Mouse (Mus musculus): ENCODE results near the gene Elob. TPM values are rescaled to one million over a fixed set of nuclear protein-coding genes. Genes with fewer than 3 reads are reported as not detected.

Gene Elob
- 907 and 984 TPM in 2 replicates for polyA plus RNA-seq (2016; fragmentation: Nextera tagmentation; extraction: Ambion mirVana)

DNA sequence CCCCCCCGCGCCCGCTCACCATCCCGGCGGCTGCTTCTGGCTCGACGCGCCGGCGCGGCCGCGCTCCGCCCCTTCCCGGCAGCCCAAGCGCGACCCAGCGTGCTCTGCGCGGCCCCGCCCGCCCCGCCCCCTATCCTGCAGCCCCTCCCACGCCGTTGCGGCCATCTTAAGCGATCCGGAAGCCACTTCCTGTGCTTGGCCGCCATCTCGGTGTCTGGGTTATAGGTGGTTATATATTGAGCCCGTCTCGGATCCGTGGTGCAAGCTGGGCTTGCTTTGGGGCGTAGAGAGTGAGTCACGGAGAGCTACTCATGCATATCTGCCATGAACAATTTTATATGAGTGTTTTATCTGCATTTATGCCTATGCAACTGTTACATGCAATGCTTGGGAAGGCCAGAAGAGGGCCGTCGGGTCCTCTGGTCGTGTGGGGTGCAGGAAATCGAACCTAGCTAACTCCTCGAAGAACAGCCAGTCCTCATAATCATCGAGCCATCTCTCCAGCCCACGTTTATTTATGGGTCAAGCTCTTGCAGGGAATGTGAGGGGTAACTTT, at the start of gene Elob:
Gene Elob, minus strand, starts transcription at position 73 of the 556 bp plus-strand sequence.
- WGBS = 1% methylated on average over 22 of the region's 42 CpGs
- Histone ChIP-seq H3K4me3 (peak within 1 kb of the TSS; percentile 86), H3K36me3 (peaks cover 33% of the 10 kb centered on the region), H3K9me3 (no peaks in the 10 kb centered on the region), H3K27me3 (ENCODE audit: insufficient read depth, poor library complexity, severe bottlenecking) (peaks cover 32% of the 10 kb centered on the region), H3K4me1 (peaks cover 5% of the 10 kb centered on the region; the same call in 1 of the 2 replicates), H3K27ac (peak within 1 kb of the TSS; percentile 93)
- peak; percentile 94 for DNase-seq (ENCODE audit: low spot score)

GRCm38 (mm10) chr17:23877166-23877565, 48.2 kb upstream of the Elob start:
- Histone ChIP-seq H3K36me3 (no peaks in the 10 kb centered on the region), H3K4me3 (no peak overlapping the region), H3K27me3 (ENCODE audit: insufficient read depth, poor library complexity, severe bottlenecking) (peaks cover 4% of the 10 kb centered on the region; the same call in 1 of the 2 replicates), H3K9me3 (no peaks in the 10 kb centered on the region), H3K4me1 (peaks cover 4% of the 10 kb centered on the region), H3K27ac (no peak overlapping the region)
- no peak for DNase-seq (ENCODE audit: low spot score)
- WGBS = 82% methylated on average over 2 of the region's 2 CpGs

DNA sequence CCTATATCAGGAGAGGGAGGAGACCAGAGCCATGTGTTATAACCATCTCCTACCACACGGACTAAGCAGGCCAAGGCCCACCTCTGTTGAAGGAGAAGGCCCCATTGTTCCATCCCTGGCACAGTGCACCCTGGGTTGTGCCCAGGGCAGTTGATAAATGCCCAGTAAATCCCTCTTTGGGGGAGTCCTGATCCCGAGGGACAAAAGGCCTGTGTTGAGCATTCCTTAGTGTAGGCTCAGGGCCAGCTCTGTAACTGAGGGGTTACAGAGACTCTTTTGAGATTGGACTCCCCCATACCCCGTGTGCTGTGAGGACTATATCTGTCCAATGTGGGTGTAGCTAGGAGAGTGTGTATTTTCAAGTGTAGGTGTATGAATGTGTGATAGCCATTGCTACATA, 47.8 kb upstream of the Elob start:
- no peak overlapping the region for H3K27ac ChIP-seq
- peaks cover 4% of the 10 kb centered on the region; the same call in 1 of the 2 replicates for H3K27me3 ChIP-seq (ENCODE audit: insufficient read depth, poor library complexity, severe bottlenecking)
- no peaks in the 10 kb centered on the region for H3K36me3 ChIP-seq
- peaks cover 4% of the 10 kb centered on the region for H3K4me1 ChIP-seq
- DNase-seq (ENCODE audit: low spot score) = no peak
- no peak overlapping the region for H3K4me3 ChIP-seq
- 59% methylated on average over 3 of the region's 3 CpGs for WGBS
- H3K9me3 ChIP-seq = no peaks in the 10 kb centered on the region

GRCm38 (mm10) chr17:23873884-23874856, 45.2 kb upstream of the Elob start:
- Histone ChIP-seq H3K27ac (no peak overlapping the region), H3K36me3 (no peaks in the 10 kb centered on the region), H3K4me3 (no peak overlapping the region), H3K9me3 (no peaks in the 10 kb centered on the region), H3K4me1 (peaks cover 10% of the 10 kb centered on the region), H3K27me3 (ENCODE audit: insufficient read depth, poor library complexity, severe bottlenecking) (peaks cover 4% of the 10 kb centered on the region; the same call in 1 of the 2 replicates)
- DNase-seq (ENCODE audit: low spot score) = no peak
- WGBS = 43% methylated on average over 8 of the region's 8 CpGs

- Histone ChIP-seq H3K36me3 (no peaks in the 10 kb centered on the region), H3K9me3 (no peaks in the 10 kb centered on the region; the same call in 1 of the 2 replicates), H3K4me3 (no peak overlapping the region), H3K27me3 (ENCODE audit: insufficient read depth, poor library complexity, severe bottlenecking) (0 out of 2 replicates have a peak, but pooled peaks cover 3% of the 10 kb centered on the region), H3K4me1 (peaks cover 6% of the 10 kb centered on the region; the same call in 1 of the 2 replicates), H3K27ac (no peak overlapping the region)
- WGBS = 82% methylated on average over 11 of the region's 11 CpGs
- no peak for DNase-seq (ENCODE audit: low spot score)
Observed at GRCm38 (mm10) chr17:23868513-23868912, 39.6 kb upstream of the Elob start.

DNA sequence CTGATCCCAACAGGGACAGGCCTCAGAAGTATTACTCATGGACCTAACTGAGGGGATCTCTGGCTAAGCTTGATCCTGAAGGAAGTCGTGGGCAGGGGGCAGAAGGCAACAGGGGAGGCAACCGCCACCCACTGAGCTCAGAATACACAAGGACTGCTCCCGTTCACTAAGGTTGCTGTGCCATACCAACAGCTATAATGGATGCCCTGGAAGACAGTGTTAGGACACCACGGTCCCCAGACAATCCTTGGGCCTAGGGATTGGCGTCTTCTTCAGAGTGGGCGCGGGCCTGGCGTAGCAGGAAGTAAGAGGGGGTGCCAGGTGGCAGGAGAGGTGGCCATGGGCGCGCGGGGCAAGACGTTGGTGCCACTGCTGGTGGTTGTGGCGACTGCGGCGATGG, 38.8 kb upstream of the Elob start, which contains the start of gene Prss21:
Gene Prss21, plus strand, starts transcription at position 301 of the 400 bp plus-strand sequence.
- peaks cover 6% of the 10 kb centered on the region; the same call in 1 of the 2 replicates for H3K4me1 ChIP-seq
- H3K27ac ChIP-seq = no peak within 1 kb of the TSS
- H3K27me3 ChIP-seq (ENCODE audit: insufficient read depth, poor library complexity, severe bottlenecking) = 0 out of 2 replicates have a peak, but pooled peaks cover 3% of the 10 kb centered on the region
- H3K4me3 ChIP-seq = no peak within 1 kb of the TSS
- DNase-seq (ENCODE audit: low spot score) = no peak
- H3K9me3 ChIP-seq = no peaks in the 10 kb centered on the region; the same call in 1 of the 2 replicates
- WGBS = 78% methylated on average over 15 of the region's 15 CpGs
- no peaks in the 10 kb centered on the region for H3K36me3 ChIP-seq

DNA sequence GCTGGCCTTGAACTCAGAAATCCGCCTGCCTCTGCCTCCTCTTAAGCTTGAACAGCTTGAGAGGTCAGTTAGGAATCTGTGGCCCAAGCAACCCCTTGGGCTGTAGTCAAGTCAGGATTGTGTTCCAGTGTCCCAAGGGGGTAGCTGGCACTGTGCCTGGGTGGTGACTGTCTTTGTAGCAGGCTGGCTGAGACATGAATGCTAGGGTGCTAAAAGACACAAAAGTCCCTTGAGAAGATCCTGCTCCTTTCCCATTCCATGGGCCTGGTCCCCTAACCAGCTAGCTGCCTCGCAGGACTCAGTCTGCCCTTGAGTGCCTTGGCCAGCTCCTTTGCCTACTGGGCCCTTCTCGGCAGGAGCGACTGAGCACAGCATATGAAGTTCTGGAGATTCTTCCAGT, 34.0 kb upstream of the Elob start:
- no peak for DNase-seq (ENCODE audit: low spot score)
- H3K27ac ChIP-seq = no peak overlapping the region
- no peak overlapping the region for H3K4me3 ChIP-seq
- peaks cover 15% of the 10 kb centered on the region; the same call in 1 of the 2 replicates for H3K27me3 ChIP-seq (ENCODE audit: insufficient read depth, poor library complexity, severe bottlenecking)
- H3K9me3 ChIP-seq = no peaks in the 10 kb centered on the region; the same call in 1 of the 2 replicates
- H3K4me1 ChIP-seq = 0 out of 2 replicates have a peak, but pooled peaks cover 4% of the 10 kb centered on the region
- H3K36me3 ChIP-seq = no peaks in the 10 kb centered on the region
- 79% methylated on average over 4 of the region's 4 CpGs for WGBS

- peaks cover 20% of the 10 kb centered on the region; the same call in 1 of the 2 replicates for H3K27me3 ChIP-seq (ENCODE audit: insufficient read depth, poor library complexity, severe bottlenecking)
- no peaks in the 10 kb centered on the region for H3K9me3 ChIP-seq
- no peak for DNase-seq (ENCODE audit: low spot score)
- 77% methylated on average over 2 of the region's 2 CpGs for WGBS
- no peak overlapping the region for H3K4me3 ChIP-seq
- H3K4me1 ChIP-seq = peaks cover 8% of the 10 kb centered on the region; the same call in 1 of the 2 replicates
- H3K36me3 ChIP-seq = no peaks in the 10 kb centered on the region
- no peak overlapping the region for H3K27ac ChIP-seq
Observed at GRCm38 (mm10) chr17:23857913-23858312, 29.0 kb upstream of the Elob start.

- no peak overlapping the region for H3K27ac ChIP-seq
Observed at GRCm38 (mm10) chr17:23857193-23857592, 28.3 kb upstream of the Elob start.

DNA sequence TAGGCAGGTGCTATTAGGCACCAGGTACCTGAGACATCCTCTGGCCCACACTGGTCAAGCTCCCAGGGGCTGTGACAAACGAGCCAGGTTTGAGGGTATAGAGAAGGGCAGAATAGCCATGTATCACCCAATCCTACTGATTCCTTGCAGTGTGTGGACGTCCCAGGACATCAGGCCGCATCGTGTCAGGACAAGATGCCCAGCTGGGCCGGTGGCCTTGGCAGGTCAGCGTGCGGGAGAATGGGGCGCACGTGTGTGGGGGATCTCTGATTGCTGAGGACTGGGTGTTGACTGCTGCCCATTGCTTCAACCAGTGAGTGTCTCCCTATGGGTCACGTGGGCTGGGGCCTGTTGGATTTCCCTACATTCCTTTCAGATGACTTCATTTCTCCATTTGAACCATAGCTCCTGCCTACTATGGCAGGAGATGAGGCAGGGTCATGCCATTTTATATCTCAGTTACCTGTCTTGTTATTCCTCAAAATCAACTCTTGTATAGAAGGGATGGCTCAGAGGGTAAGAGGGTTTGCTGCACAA, 25.4 kb upstream of the Elob start:
- Histone ChIP-seq H3K27ac (no peak overlapping the region; the same call in 1 of the 2 replicates), H3K27me3 (ENCODE audit: insufficient read depth, poor library complexity, severe bottlenecking) (peaks cover 9% of the 10 kb centered on the region; the same call in 1 of the 2 replicates)

More at GRCm38 (mm10) chr17:23857193-23857592, 28.3 kb upstream of the Elob start:
- H3K4me3 ChIP-seq = no peak overlapping the region
- peaks cover 8% of the 10 kb centered on the region; the same call in 1 of the 2 replicates for H3K4me1 ChIP-seq
- peaks cover 20% of the 10 kb centered on the region; the same call in 1 of the 2 replicates for H3K27me3 ChIP-seq (ENCODE audit: insufficient read depth, poor library complexity, severe bottlenecking)
- no peaks in the 10 kb centered on the region for H3K9me3 ChIP-seq
- no peak for DNase-seq (ENCODE audit: low spot score)
- H3K36me3 ChIP-seq = no peaks in the 10 kb centered on the region
- WGBS = 77% methylated on average over 6 of the region's 6 CpGs

DNA sequence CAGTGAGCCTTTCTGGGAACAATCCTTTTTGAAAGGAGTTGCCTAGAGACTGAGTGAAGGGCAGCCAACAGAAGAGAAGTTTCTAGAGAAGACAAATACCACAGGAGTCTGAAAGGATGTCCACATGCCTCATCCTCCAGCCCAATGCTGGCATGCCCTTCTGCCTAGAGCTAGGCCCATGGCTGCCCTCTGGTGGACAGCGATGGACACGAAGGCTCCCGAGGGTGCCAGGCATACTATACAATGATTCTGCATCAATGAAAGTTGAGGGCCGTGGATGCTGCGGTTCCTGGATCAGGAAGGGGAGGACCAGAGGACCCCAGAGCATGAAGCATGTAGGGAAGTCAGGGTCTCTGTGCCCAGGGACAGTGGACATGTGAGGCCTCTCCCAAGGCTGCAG, 24.4 kb upstream of the Elob start:
- WGBS = 37% methylated on average over 5 of the region's 5 CpGs
- Histone ChIP-seq H3K4me3 (0 out of 2 replicates have a peak overlapping the region, but pooled peaks have one; percentile 15), H3K27me3 (ENCODE audit: insufficient read depth, poor library complexity, severe bottlenecking) (peaks cover 7% of the 10 kb centered on the region; the same call in 1 of the 2 replicates)

More for the DNA sequence above, 25.4 kb upstream of the Elob start:
- Histone ChIP-seq H3K36me3 (no peaks in the 10 kb centered on the region), H3K4me3 (no peak overlapping the region), H3K9me3 (no peaks in the 10 kb centered on the region), H3K4me1 (peaks cover 4% of the 10 kb centered on the region; the same call in 1 of the 2 replicates)
- WGBS = 72% methylated on average over 10 of the region's 10 CpGs
- no peak for DNase-seq (ENCODE audit: low spot score)

More for the DNA sequence above, 24.4 kb upstream of the Elob start:
- H3K4me1 ChIP-seq = peaks cover 4% of the 10 kb centered on the region; the same call in 1 of the 2 replicates
- no peak overlapping the region for H3K27ac ChIP-seq
- no peaks in the 10 kb centered on the region for H3K9me3 ChIP-seq
- DNase-seq (ENCODE audit: low spot score) = no peak
- no peaks in the 10 kb centered on the region for H3K36me3 ChIP-seq

Measured in heart, embryonic 10.5 days (tissue).